Mouse (Mus musculus) neutrophil, adult 65 days (primary cell): ENCODE measurements around the gene Zfp763. TPM values are rescaled to one million over a fixed set of nuclear protein-coding genes. Genes with fewer than 3 reads are reported as not detected.

Experiments
- total RNA-seq: library from RNA; stranded (reverse); gene quantifications from 2 replicates; pipeline ENCODE4 v1.2.4, GENCODE M21; 2023

Zfp763 gene
- 0.60 and 0.82 TPM in 2 replicates for total RNA-seq

DNA sequence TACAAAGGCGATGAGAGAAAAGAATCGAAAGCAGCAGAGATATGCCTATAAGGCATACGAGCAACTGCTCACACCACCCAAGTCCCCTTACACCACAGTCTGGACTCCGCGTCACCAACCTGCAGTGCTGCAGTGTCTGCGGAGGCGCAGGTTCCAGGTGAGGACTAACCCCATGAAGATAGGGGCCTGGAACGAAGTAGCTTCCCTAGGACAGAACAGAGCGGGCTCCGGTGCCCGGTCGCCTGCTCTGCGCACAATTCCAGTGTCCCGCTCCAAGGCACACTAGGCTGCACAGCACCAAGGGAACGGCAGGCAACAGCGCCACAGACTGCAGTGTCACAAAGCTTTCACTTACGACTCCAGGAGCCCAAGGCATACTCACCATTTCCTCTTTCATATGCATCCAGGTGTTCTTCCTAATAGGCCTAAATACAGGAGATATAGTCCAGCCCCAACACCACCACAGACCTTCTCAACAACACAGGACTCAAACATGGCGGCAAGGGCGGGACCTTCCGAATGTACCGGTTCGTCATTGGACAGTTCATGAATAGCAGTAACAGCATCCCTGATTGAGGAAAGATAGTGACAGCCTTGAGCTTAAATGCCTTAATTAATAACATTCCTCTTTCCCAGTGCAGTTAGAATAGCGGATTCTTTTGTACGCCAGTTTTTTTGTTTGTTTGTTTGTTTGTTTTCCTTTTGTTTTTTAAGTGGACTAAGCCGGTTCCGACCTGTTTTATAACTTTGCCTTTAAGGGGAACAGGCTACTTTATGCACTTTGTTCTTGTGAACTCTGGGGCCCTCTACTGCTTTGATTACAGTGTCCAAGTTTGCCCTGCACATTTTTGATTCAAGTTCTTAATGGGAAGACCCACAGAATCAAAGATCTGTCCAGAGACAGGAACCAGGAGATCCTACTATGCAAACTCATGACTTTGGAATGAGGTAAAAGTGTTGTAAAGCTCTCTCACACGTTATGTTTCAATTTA is at the start of gene Zfp763:
Gene Zfp763, minus strand, starts transcription at position 503 of the 992 bp plus-strand sequence.

GRCm38 (mm10) chr17:33067958-33068357 is 34.8 kb upstream of the Zfp763 start, which contains the start of gene 4921501E09Rik:
Gene 4921501E09Rik, minus strand, starts transcription at chr17:33068058.

GRCm38 (mm10) chr17:32992699-32993474 is 40.3 kb downstream of the Zfp763 start, which contains the start of gene Zfp952:
Gene Zfp952, plus strand, starts transcription at chr17:32993129.

Other genes with a start within 250 kb of the Zfp763 start
- gene Zfp871, start 245.1 kb downstream of the Zfp763 start, total RNA-seq, result 74.6 and 114 TPM in 2 replicates
- gene Zfp811, start 223.5 kb downstream of the Zfp763 start, total RNA-seq, result not detected in 2 replicates
- gene Zfp799, start 203.1 kb downstream of the Zfp763 start, total RNA-seq, result 0.79 and 1.3 TPM in 2 replicates
- gene Zfp870, start 141.8 kb downstream of the Zfp763 start, total RNA-seq, result 0.34 and 0.73 TPM in 2 replicates
- not detected in 2 replicates for gene Cyp4f14, start 116.1 kb downstream of the Zfp763 start, total RNA-seq
- gene Cyp4f13, start 86.0 kb downstream of the Zfp763 start, total RNA-seq, result 63.2 and 86.6 TPM in 2 replicates
- gene Zfp472, start 67.6 kb downstream of the Zfp763 start, total RNA-seq, result 13.3 and 18.4 TPM in 2 replicates
- 3.8 and 4.6 TPM in 2 replicates for gene Zfp952, start 40.3 kb downstream of the Zfp763 start, total RNA-seq
- gene 4921501E09Rik, start 34.7 kb upstream of the Zfp763 start, total RNA-seq, result not detected in 2 replicates
- gene Zfp563, start 55.9 kb upstream of the Zfp763 start, total RNA-seq, result 0.23 and 0.85 TPM in 2 replicates
- gene Morc2b, start 106.3 kb upstream of the Zfp763 start, total RNA-seq, result not detected in 2 replicates
- gene Olfr55, start 135.0 kb upstream of the Zfp763 start, total RNA-seq, result not detected in 2 replicates
- gene Olfr239, start 157.9 kb upstream of the Zfp763 start, total RNA-seq, result not detected in 2 replicates
- gene Olfr1564, start 188.3 kb upstream of the Zfp763 start, total RNA-seq, result not detected in 2 replicates
- gene Zfp955a, start 221.7 kb upstream of the Zfp763 start, total RNA-seq, result 2.0 and 2.2 TPM in 2 replicates
- gene Olfr63, start 231.3 kb upstream of the Zfp763 start, total RNA-seq, result 0.09 and 0.22 TPM in 2 replicates